Mouse (Mus musculus) kidney, adult 2 months (tissue): ENCODE measurements around the gene Nmral1.

Experiments
- CTCF ChIP-seq: fragments of 200-500 bp; conservative IDR thresholded peaks from 2 replicates; pipeline ENCODE4 v1.5.1; 2011; ENCODE audit warnings: low read depth, mild to moderate bottlenecking, control low read depth, low read length, moderate library complexity, mixed read lengths; ENCODE audit not compliant: insufficient read depth, insufficient read length
- POLR2A ChIP-seq: fragments of 200-500 bp; IDR thresholded peaks from one replicate; pipeline ENCODE4 v1.6.1; 2011; ENCODE audit warnings: low read depth, low read length, control low read depth

- TF ChIP-seq CTCF, result no peak
- no peak for TF ChIP-seq POLR2A
These were observed 55.4 kb downstream of the Nmral1 start for GRCm38 (mm10) chr16:4663806-4664205.
